Mouse (Mus musculus) testis, adult 2 months (tissue): Measurements from ENCODE around the gene Immp2l.

ENCODE experiments used
- CTCF ChIP-seq: fragments of 200-500 bp; IDR thresholded peaks from 2 replicates; pipeline ENCODE4 v1.5.1; 2012; ENCODE audit warnings: low read depth, mild to moderate bottlenecking, inconsistent platforms, low read length, moderate library complexity; ENCODE audit not compliant: control insufficient read depth, insufficient read depth, insufficient replicate concordance
- POLR2A ChIP-seq: fragments of 200-500 bp; IDR thresholded peaks from 2 replicates; pipeline ENCODE4 v1.6.1; 2012; ENCODE audit warnings: low read depth, mild to moderate bottlenecking, inconsistent platforms, low read length, moderate library complexity; ENCODE audit not compliant: control insufficient read depth

- no peak for TF ChIP-seq CTCF
- TF ChIP-seq POLR2A: no peak
Observed at GRCm38 (mm10) chr12:41469096-41469801, 445.4 kb downstream of the Immp2l start.
